Mouse (Mus musculus) adrenal gland, adult (tissue): ENCODE results near the gene H2-Oa.

Source experiments
- DNase-seq, 2 experiments: peaks; one replicate each; pipeline ENCODE4 v3.0.0; 2022 to 2023; ENCODE audit warnings: low spot score in 1 of 2; ENCODE audit not compliant: inconsistent age in 2 of 2

H2-Oa gene

DNA sequence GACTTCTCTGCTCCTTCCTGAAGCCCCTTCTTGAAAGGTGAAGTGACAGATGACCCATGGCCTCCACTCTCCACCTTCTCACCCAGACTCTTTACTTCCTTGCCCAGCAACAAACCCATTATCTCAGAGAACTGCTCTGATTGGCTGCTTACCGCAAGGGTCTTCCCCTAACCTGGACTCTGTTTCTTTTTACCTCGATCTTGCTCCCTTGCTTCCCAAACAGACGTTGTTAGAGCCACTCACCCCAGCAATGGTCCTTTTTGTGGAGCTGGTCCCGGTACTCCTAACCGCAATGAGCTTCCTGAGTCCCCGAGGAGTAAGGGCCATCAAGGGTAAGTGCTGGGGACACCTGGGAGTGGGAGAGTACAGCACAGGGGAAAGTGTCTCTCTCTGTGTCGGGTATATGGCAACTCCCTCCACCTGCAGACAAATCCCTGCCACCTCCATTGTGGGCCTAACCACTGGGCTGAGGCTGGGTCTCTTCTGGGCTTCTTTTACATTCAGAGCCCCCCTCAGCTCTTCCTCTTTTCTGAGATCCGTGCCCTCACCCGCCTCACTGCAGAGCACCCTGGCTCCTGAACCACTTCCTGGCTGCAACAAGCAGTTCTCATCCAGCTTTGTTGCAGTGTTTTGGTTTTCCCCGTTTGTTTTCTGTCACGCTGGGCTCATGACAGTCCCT lies at the start of gene H2-Oa:
Gene H2-Oa, plus strand, starts transcription at position 144 of the 679 bp plus-strand sequence.
- DNase-seq = no peak

DNA sequence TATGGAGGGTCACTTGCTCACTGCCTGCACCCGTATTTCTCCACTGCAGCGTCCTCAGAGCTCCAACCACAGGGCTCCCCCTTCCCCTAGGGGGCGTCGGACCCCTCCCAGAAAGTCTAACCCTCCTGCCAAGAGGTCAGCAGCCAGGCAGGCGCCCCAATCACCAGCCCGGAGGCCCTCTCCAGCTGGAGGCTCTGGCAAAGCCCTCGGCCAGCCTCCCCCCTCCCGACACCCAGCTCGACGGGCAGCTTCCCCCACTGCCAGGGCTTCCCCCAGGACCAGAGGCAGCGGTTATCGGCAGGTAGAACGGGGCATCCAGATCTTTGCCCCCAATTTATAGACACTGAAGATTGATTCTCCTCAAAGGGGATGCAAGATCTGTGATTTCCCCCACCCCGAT lies 46.2 kb upstream of the H2-Oa start:
- no peak for DNase-seq

DNA sequence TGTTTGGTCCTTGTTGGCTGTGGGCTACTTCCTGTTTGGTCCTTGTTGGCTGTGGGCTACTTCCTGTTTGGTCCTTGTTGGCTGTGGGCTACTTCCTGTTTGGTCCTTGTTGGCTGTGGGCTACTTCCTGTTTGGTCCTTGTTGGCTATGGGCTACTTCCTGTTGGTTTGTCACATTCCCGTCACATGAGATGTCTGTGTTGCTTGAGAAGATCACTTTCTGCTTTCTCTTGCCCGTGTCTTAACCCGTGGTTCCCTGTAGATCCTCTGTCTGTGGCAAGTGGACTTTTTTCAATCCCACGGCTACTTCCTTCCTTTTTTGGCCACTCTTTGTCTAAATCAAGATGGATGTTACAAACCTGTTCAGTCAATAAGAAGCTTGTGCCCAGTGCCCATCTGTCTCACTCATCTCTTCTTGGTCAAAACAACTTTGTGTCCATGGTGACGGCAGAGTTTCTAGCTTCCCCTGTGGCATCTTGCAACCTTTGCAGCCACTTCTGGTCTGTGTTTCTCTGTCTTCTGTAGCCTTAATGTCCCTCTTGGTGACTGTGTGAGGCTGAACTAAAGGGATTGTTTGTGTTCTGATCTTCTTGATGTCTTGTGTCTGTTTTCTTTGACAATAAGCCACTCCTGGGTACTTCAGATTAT lies 44.6 kb upstream of the H2-Oa start:
- no peak for DNase-seq

DNA sequence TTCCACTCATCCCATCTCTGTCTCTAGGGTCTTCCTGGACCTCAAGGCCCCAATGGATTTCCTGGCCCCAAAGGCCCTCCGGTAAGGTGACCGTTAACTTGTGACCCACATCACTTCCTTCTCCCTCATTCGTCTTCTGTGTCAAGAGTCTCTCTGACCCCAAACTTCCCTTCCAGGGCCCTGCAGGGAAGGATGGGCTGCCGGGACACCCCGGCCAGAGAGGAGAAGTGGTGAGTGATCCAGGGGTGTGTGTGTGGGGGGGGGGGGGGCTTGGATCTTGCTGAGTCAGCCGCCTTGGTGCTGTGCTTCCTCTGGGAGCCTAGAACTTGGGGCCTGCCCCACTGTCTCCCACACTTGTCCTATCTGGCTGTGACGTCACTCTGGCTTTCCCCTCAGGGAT lies 34.9 kb upstream of the H2-Oa start:
- no peak for DNase-seq

DNA sequence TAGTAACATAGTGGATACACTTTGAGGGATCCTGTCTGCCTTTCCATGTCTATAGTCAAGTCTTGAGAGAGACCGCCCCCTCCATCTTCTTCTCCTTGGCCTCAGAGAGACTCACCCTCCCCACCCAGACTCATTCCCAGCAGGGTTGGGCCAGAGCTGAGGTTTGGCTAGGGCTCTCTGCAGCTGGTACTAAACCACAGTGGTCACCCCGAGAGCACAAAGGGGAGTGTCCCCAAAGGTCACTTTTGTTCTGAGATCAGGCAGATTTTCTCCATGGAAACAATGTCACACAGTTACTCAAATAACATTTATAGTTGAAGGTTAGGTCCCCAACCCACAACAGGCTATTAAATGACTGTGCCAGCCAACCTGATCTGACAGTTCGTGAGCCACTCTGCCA lies 23.3 kb upstream of the H2-Oa start:
- DNase-seq = no peak

DNA sequence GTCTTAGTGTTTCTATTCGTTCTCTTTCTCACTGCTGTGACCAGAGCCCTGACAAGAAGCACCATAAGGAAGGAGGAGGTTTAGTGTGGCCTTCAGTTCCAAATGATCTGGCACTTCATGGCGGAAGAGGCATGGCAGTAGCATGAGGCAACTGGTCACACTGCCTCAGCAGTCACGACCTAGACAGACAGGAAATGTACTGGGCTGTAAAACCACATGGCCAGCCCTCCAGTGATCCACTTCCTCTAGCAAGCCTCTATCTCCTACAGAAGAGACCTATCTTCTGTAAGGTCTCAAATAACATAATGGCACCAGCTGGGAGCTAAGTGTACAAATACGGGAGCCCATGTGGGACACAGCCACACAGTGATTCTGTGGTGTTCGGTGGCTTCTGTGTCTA lies 20.0 kb upstream of the H2-Oa start:
- no peak for DNase-seq

DNA sequence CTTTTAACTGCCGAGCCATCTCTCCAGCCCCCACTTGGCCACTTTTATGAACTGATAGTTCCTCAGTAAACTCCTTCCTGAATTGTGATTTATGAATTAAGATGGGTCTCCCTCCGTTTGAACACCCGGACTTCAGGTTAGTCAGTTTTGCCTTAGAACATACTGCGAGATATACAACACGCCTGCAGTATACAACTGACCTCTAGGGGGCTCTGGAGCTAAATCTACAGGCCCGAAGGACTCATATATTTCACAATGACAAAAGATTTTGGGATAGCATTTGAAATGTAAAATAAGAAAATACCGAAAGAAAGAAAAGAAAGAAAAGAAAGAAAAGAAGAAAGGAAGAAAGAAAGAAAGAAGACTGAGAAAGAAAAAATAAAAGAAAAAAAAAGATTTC lies 16.9 kb upstream of the H2-Oa start:
- DNase-seq = peak; percentile 55 to 86

DNA sequence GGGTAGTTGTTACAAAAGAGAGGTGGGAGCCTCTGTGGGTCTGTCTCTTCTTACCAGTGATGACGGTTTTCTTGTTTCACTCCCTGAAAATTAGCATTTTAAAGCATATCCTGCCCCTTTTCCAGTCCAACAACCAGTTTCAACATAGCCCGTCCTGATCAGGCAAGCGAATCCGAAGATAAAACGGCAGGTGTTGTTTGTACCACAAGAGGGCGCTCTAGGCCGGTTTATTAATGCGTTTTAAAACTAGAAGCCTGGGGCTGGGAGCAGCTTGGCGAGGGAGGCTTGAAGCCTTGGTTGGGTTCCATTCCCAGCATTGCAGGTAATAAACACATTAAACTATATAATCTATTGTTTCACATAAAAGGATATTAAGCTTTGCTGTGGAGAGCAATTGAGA lies 14.6 kb upstream of the H2-Oa start:
- DNase-seq = peak; percentile 63 to 92

DNA sequence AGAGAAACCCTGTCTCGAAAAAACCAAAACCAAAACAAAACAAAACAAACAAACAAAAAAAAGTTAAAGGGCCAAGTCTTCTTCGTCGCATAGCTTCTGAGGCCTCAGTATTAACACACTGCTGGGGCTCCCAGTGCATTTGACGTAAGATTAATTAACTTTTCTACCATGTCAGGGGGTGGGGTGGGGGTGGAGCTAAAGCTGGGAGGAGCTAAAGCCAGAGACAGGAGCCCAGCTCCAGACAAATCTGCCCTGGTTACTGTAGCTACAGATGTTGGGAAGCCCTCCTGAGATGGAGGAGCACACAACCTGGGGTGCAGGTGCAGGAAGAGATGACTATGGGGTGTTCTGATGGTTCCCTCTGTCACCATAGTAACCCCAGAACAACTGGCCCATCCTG lies 14.0 kb upstream of the H2-Oa start:
- no peak for DNase-seq

DNA sequence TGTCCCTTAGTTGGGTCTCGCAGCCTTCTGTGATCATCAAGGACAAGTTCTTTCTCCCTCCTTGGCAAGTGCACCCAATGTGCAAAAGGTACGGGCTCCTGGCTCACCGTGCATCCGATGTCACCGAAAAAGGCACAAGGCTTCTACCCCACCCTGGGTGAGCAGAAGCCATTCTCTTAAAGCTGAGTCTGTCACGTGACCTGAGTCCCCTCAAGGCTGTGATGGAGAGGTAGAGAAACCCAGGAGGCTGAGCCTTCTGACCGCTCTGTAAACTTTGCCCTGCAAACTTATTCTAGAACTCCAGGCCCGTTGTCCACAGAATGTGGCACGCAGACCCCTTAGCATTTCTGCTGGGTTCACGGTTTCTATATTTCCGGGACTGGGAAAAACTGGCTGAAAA lies 13.1 kb upstream of the H2-Oa start:
- DNase-seq = no peak

DNA sequence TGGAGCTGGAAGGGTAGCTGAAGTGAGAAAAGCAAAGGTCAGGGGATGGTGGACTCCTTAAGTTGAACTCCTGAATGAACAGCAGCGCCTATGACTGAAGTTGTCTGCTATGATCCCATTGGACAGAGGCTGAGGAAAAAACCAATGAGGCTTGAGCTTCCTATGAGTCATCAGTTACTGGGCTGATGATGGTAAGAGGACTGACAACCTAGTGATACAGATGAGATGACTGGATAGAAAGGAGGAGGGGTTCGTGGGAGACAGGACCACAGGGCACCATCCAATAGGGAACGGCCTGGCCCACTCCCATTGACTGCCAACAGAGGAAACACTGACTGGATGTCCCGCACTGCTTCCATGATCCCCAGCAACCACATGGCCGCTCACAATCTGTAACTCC lies 12.5 kb upstream of the H2-Oa start:
- DNase-seq = peak in 1 of 2 experiments; percentile 75

DNA sequence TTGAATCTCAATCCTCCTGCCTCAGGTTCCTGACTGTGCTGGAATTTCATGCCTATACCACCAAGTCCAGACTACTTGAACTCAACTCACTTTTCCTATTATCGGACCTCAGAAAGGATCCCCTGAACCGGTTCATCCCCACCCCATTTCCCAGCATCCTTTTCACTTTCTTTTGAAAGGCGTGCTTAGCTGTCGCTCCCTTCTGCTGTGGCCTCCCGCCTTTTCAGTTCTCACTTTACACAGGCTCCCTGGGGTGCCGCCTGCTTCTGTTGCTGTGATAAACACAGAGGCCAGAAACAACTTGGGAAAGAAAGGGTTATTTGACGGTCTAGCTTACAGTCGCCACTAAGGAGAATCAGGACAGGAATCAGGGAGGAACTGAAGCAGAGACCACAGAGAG lies 9.0 kb upstream of the H2-Oa start:
- DNase-seq = no peak

DNA sequence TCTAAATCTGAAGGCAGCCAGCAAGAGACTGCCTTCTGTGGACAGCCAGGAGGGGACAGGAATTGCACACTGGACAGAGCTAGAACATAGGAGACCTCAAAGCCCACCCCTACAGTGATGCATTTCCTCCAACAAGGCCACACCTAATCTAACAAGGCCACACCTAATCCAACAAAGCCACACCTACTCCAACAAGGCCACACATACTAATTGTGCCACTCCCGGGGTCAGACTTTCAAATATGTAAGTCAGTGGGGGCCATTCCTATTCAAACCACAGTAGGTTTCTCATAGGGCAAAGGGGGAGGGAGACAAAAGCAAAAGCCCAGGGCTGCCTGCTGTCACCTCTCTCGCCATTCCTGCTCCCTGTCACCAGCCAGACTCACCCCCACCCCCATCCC lies 4.8 kb upstream of the H2-Oa start:
- no peak for DNase-seq

DNA sequence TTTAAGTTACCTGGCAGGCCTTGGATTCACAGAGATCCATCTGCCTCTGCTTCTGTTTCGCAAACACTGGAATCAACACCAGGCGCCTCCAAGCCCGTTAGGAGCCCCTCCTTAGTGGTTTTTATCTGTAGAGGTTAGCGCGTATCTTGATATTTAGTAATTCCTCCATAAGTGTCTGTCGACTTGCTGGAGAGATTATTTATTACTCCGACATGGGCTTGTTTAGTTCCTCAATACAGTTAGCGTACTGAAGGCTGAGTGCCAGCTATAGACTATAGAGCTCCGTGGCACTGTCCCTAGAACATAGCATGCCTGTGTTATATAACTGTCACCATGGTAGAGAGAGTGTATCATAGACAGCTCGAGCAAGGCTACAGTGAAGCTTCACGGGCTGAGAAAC lies 4.0 kb upstream of the H2-Oa start:
- no peak for DNase-seq

DNA sequence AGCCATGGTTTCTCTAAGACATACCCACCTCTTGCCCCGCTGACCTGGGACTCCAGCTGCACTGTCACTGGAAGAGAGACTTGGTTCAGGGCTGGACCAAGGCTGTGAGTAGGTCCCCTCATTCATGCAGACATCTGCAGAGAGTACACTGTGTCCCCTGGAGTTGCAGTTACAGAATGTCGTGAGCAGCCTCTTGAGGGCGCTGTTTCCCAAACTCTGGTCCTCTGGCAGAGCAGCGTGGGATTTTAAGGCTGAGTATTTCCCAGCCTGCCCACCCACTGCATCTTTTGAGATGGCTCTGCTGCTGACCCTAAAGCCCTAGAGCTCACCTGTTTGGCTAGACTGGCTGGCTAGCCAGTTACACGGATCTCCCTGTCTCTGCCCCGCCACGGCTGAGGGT lies 1.2 kb upstream of the H2-Oa start:
- DNase-seq = peak; percentile 34 to 70

DNA sequence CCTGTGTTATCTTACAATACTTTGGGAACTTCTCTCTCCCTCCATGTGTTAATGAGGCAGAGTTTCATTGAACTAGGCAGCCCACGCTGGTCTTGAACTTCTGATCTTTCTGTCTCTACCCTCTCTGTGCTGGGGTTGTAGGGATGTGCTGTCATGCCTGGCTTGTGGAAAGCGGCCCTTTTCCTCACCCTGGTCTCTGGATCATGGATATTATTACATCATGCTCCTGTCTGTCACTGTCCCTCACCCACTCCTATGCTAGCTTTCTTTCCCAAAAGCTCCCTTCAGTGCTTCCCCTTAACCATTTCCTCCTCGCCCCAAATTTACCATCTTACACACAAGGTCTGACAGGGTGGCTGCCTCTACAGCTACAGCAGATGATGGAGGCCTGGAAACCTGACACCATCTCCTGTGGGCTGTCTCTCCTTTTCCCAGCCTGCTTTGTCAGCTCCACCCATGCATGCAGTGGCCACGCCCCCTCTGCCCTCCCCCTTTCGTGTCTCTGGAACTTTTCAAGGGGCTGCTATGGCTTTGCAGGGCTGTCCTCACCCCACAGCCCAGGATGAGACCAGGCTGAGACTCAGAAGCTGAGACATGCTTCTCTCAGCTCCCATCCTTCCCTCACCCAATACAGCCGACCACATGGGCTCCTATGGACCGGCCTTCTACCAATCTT lies 1.2 kb downstream of the H2-Oa start:
- no peak for DNase-seq

DNA sequence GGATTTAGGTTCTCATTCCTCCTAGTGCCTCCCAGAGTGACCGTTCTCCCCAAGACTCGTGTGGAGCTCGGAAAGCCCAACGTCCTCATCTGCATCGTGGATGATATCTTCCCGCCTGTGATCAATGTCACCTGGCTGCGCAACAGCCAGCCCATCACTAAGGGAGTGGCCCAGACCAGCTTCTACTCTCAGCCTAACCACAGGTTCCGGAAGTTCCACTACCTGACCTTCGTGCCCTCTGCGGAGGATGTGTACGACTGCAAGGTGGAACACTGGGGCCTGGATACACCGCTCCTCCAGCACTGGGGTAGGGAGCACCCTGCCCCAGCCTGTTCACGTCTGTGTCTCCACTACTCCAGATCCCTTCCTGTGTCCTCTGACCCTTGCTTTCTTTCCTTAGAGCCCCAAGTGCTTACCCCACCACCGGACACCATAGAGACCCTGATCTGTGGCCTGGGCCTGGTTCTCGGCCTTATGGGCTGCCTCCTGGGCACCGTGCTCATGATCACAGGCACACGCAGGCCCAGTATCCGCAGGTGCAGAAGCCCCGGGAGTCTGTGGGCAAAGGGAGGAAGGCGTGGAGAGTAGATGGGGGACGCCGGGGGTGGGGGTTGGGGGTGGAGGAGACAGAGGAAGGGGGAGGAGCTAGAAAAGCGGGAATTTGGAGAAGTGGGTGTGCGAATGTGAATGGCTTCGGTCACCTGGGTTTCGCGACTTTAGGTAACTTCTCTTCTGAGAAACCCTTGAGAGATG lies 2.3 kb downstream of the H2-Oa start:
- no peak for DNase-seq

DNA sequence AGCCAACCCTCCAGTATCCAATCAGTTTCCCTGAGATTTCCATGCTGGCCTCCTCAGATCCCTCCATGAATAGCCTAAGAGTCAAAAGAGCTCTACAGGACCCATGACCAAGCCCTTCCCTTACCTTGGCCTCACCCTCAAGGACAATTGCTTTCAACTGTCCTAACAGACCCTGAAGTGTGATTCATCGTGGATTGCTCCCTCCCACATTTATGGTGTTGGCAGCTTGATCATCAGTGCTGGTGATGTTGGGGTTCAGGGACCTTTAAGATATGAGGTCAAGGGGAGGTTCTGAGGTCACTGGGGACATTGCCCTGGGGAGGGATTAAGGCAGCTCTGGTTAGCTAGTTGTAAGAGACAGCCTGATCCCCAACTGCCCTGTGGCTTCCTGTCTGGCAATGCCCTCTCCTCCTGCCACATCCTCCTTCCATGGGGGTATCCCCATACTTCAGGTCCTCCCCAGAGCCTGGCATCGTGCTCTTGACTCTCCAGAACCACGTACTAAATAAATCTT lies 4.4 kb downstream of the H2-Oa start:
- DNase-seq = peak; percentile 46 to 83

DNA sequence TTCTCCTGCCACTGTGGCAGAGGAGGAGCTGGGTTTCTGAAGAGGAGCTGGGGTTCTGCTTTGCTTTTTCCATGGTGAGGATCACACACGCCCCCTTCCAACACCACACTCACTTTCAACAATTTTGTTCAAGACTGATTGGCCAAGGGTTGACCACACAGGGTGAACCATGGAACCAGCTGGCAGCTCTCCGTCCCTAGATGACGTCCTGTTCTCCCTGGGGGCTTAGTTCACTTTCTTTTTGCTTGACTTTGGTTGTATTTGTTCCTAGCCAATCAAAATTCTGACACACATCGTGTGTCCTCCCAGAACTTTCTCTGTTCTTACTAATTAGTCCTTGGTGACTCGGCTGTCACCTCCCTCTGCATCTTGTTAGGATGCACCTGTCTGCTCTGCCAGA lies 5.1 kb downstream of the H2-Oa start:
- peak in 1 of 2 experiments; percentile 31 for DNase-seq

DNA sequence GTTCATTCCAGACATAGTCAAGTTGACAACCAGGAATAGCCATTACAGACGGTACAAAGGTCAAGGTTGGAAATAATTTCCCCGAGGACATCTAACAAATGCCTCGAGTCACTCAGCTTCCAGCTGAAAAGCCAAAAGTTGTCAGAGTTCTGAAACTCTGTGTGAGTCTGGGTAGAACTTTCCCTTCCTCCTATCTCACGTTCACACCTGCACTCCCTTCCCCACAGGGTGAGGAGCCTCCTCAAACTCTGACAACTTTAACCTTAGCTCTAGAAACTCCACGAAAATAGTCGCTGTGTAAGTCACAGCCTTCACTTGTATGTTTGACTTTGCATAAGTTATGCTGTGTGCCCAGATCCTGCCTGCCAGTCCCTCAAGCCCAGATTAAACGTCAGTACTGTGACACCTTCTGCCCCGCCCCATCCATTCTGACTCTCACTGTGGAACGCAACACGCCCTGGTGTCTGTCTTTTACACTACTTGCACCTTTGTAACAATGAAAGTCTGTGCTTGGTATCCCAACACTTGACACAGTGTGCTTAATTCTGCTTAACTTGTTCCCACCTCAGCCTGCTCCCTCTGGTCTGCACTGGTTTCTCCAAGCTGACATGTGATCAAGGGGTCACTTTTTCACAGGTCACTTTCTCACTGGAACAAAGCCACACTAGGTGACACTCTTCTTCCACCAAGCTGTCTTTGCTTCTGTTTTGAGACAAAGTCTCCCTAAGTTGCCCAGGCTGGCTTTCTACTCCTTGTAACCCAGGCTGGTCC lies 6.8 kb downstream of the H2-Oa start:
- DNase-seq = peak in 1 of 2 experiments; percentile 61

DNA sequence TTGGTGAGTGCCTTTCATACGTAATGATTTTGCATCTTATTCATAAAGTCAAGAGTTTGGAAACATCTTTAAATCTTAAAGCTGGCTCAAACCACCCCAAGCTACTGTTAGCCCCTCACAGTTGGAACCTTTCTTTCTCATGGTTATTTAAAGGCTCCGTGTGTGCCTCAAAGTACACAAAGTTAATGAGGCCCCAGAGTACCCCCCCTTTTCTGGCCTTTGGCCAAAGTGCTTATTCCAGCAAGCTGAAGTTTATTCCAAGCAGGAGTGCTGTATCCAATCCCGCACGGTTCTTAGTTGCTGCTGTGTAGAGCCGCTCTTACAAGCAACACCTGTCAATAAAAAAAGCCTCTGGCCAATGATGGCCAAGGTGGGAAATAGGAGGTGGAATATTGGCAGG lies 7.4 kb downstream of the H2-Oa start:
- DNase-seq = no peak
